Mouse (Mus musculus): ENCODE data around the gene Ankrd42. TPM values are rescaled to one million over a fixed set of nuclear protein-coding genes. Genes with fewer than 3 reads are reported as not detected.

The Ankrd42 gene
- polyA plus RNA-seq, 1 experiment from 2014 or later: 9.1 TPM

- 88% methylated on average over 5 of the region's 5 CpGs for WGBS
- peak overlapping the region; percentile 78 for H3K9ac ChIP-seq
- H3K9me3 ChIP-seq: no peaks in the 10 kb centered on the region
These were observed 1.1 kb upstream of the Ankrd42 start for GRCm38 (mm10) chr7:92638050-92638449.

DNA sequence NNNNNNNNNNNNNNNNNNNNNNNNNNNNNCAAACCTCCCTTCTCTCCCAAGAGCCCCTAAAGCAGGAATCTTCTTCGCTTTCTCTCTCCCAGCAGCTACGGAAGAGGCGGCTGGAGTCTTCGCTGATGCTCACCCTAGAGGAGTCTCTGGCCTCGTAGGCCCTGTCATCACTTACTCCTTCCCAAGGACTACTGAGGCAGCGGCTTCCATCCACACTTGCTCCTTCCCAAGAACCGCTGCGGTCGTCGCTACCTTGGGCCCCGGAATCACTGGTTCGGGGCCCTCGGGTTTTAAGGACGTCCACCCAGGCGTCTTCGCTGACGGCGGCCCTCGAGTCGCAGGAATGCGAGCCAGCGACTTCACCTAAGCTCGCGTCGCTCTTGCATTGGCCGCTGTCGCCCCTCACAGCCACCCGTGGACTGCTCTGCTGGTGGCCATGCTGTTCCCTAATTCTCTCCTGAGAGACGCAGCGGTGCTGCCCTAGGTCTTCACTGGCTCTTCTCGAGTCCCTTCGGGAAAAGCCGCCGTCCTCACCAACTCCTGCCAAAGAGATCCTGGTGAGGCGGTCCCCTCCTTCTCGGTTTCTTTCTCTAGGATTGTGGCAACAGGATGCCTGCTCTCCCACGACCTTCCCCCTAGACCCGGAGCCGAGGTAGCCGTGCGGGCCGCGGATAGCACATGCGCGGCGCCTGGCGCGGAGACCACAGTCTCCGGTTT is 489 bp downstream of the Ankrd42 start:
- H3K27ac ChIP-seq: 0 out of 2 replicates have a peak overlapping the region, but pooled peaks have one; percentile 1
- WGBS: 2% methylated on average over 49 of the region's 49 CpGs
- ATAC-seq (ENCODE audit: low FRiP score, low read depth): peak; percentile 78
- H3K4me1 ChIP-seq: peaks cover 12% of the 10 kb centered on the region
- H3K36me3 ChIP-seq: peaks cover 3% of the 10 kb centered on the region; the same call in 1 of the 2 replicates
- H3K9me3 ChIP-seq: no peaks in the 10 kb centered on the region
- H3K27me3 ChIP-seq: peaks cover 3% of the 10 kb centered on the region
- peak overlapping the region; percentile 95 for H3K4me2 ChIP-seq (replicated peaks)
- peak overlapping the region; percentile 78 for H3K9ac ChIP-seq
- peak overlapping the region; percentile 74 for H3K4me3 ChIP-seq

More at GRCm38 (mm10) chr7:92638050-92638449, 1.1 kb upstream of the Ankrd42 start:
- H3K27ac ChIP-seq: no peak overlapping the region
- peaks cover 12% of the 10 kb centered on the region for H3K4me1 ChIP-seq
- ATAC-seq (ENCODE audit: low FRiP score, low read depth): no peak
- H3K27me3 ChIP-seq: peaks cover 3% of the 10 kb centered on the region
- peak overlapping the region; percentile 74 for H3K4me3 ChIP-seq
- H3K4me2 ChIP-seq (replicated peaks): peak overlapping the region; percentile 74
- peaks cover 8% of the 10 kb centered on the region; the same call in 1 of the 2 replicates for H3K36me3 ChIP-seq

DNA sequence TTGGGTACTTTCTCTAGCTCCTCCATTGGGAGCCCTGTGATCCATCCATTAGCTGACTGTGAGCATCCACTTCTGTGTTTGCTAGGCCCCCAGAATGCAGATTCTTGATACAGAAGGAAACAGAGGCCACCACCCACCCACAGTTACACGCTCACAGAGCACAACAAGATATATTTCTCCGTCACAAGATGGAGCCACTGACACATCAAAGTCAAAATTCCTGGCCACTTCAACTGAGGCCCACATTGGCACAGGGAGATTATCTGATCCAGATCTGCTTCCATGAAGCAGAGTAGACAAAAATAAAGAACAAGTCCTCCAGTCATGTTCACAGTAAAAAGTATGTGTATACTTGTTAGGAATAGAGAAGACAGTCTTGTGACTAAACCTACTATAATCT is 6.8 kb downstream of the Ankrd42 start:
- 49% methylated on average over 2 of the region's 2 CpGs for WGBS
- Histone ChIP-seq H3K27ac (no peak overlapping the region), H3K4me3 (no peak overlapping the region), H3K36me3 (no peaks in the 10 kb centered on the region), H3K9me3 (no peaks in the 10 kb centered on the region), H3K4me2 (replicated peaks) (no peak overlapping the region), H3K4me1 (no peaks in the 10 kb centered on the region), H3K27me3 (no peaks in the 10 kb centered on the region), H3K9ac (no peak overlapping the region)
- no peak for ATAC-seq (ENCODE audit: low FRiP score, low read depth)

DNA sequence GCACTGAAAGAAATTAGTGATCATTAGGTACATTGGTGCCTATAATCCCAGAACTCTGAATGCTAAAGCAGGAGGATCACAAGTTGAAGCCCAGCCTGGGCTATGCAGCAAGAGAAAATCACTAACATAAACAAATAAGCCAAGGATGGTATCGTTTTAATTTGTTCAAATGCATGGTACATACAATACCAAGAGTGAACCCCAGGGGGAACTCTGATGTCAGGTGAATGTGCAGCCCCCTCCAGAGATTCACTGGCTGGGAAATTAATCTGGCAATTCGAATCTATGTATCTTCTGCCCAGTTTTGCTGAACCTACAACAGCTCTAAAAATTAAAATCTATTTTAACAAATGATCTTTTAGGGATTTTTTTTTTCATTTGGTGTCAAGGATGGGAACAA is 12.5 kb downstream of the Ankrd42 start:
- no peak overlapping the region for H3K27ac ChIP-seq
- H3K36me3 ChIP-seq: no peaks in the 10 kb centered on the region
- no peaks in the 10 kb centered on the region for H3K4me1 ChIP-seq
- 54% methylated on average over 2 of the region's 2 CpGs for WGBS
- ATAC-seq (ENCODE audit: low FRiP score, low read depth): no peak
- no peak overlapping the region for H3K4me3 ChIP-seq
- H3K9me3 ChIP-seq: no peaks in the 10 kb centered on the region
- no peaks in the 10 kb centered on the region for H3K27me3 ChIP-seq
- H3K9ac ChIP-seq: no peak overlapping the region
- H3K4me2 ChIP-seq (replicated peaks): no peak overlapping the region

- no peaks in the 10 kb centered on the region for H3K9me3 ChIP-seq
- no peaks in the 10 kb centered on the region for H3K27me3 ChIP-seq
- WGBS: 37% methylated on average over 7 of the region's 7 CpGs
- ATAC-seq (ENCODE audit: low FRiP score, low read depth): no peak
- no peak overlapping the region for H3K4me3 ChIP-seq
- H3K4me1 ChIP-seq: no peaks in the 10 kb centered on the region
- no peak overlapping the region for H3K27ac ChIP-seq
- H3K4me2 ChIP-seq (replicated peaks): no peak overlapping the region
- peaks cover 7% of the 10 kb centered on the region; the same call in 1 of the 2 replicates for H3K36me3 ChIP-seq
- no peak overlapping the region for H3K9ac ChIP-seq
These were observed 26.1 kb downstream of the Ankrd42 start for GRCm38 (mm10) chr7:92610830-92611229.

- WGBS: 91% methylated on average over 7 of the region's 7 CpGs
- Histone ChIP-seq H3K9ac (no peak overlapping the region), H3K4me1 (no peaks in the 10 kb centered on the region), H3K4me2 (replicated peaks) (no peak overlapping the region), H3K27me3 (no peaks in the 10 kb centered on the region), H3K27ac (no peak overlapping the region), H3K9me3 (no peaks in the 10 kb centered on the region), H3K4me3 (no peak overlapping the region), H3K36me3 (peaks cover 16% of the 10 kb centered on the region)
- no peak for ATAC-seq (ENCODE audit: low FRiP score, low read depth)
These were observed 32.0 kb downstream of the Ankrd42 start for GRCm38 (mm10) chr7:92604961-92605360.

DNA sequence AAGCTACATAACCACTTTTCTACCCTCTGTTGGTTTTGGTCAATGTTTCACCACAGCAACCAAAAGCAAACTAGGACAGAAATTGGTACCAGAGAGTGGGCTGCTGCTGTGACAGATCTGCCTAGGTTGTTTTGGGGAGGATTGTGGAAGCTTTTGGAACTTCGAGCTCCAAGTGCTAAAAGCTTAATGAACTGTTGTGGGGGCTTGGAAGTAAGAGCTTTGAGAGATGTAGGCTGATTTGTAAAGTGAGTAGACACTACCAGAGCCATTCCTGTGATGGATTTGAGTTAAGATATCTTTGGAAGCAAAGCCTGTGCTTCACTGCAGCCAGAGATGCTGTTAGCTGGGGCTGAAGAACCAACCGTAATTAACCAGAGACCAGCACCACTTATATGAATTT is 46.1 kb downstream of the Ankrd42 start:
- Histone ChIP-seq H3K27me3 (no peaks in the 10 kb centered on the region), H3K27ac (no peak overlapping the region), H3K4me3 (no peak overlapping the region), H3K4me1 (no peaks in the 10 kb centered on the region), H3K9me3 (no peaks in the 10 kb centered on the region), H3K9ac (no peak overlapping the region), H3K36me3 (no peaks in the 10 kb centered on the region), H3K4me2 (replicated peaks) (no peak overlapping the region)
- ATAC-seq (ENCODE audit: low FRiP score, low read depth): no peak
- WGBS: 81% methylated on average over 2 of the region's 2 CpGs

DNA sequence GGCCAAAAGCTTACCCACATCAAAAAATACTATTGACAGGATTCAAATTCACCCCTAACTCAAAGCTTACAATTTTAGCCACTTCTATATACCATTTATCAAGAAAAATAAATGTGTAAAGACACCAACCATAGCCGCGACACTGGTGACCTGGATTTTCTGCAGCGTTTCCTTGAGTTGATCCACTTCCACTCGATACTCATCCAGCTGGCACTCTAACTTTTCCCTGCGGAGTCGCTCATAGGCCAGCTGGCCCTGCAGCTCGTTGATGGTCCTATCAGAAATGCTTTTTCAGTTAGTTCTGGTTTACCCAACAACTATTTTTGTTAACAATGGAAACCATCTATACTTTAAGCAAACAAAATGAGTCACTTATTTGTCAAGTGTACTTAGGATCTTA is 47.0 kb downstream of the Ankrd42 start:
- WGBS: 75% methylated on average over 7 of the region's 7 CpGs
- no peaks in the 10 kb centered on the region for H3K4me1 ChIP-seq
- H3K4me2 ChIP-seq (replicated peaks): no peak overlapping the region
- no peaks in the 10 kb centered on the region for H3K9me3 ChIP-seq
- no peaks in the 10 kb centered on the region for H3K27me3 ChIP-seq
- H3K9ac ChIP-seq: no peak overlapping the region
- no peak overlapping the region for H3K4me3 ChIP-seq
- no peaks in the 10 kb centered on the region for H3K36me3 ChIP-seq
- ATAC-seq (ENCODE audit: low FRiP score, low read depth): no peak
- H3K27ac ChIP-seq: no peak overlapping the region

DNA sequence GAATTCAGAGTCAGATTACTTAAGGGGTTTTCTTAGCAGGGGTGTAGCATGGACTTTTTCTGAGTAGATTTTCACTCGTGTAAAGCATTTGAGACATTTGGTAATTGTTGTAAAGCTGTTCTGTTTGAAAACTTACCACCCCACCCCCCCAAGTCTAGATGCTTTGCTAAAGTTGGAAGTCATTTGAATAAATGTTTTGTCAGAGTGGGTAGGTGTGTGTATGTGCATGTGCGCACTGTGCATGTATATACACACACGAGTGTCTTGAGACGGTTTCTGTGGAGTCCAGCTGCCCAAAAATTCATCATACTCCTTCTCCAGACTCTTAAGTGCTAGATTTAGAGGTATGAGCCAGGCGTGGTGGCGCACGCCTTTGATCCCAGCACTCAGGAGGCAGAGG is 53.4 kb downstream of the Ankrd42 start:
- H3K9me3 ChIP-seq: no peaks in the 10 kb centered on the region
- no peaks in the 10 kb centered on the region for H3K27me3 ChIP-seq
- no peak overlapping the region for H3K4me3 ChIP-seq
- H3K36me3 ChIP-seq: peaks cover 16% of the 10 kb centered on the region
- WGBS: 86% methylated on average over 7 of the region's 7 CpGs
- H3K4me2 ChIP-seq (replicated peaks): no peak overlapping the region
- no peaks in the 10 kb centered on the region for H3K4me1 ChIP-seq
- H3K27ac ChIP-seq: no peak overlapping the region
- ATAC-seq (ENCODE audit: low FRiP score, low read depth): no peak
- no peak overlapping the region for H3K9ac ChIP-seq

- Histone ChIP-seq H3K4me1 (no peaks in the 10 kb centered on the region), H3K36me3 (peaks cover 31% of the 10 kb centered on the region), H3K9ac (no peak overlapping the region), H3K9me3 (no peaks in the 10 kb centered on the region), H3K27ac (no peak overlapping the region), H3K27me3 (no peaks in the 10 kb centered on the region), H3K4me3 (no peak overlapping the region), H3K4me2 (replicated peaks) (no peak overlapping the region)
- no peak for ATAC-seq (ENCODE audit: low FRiP score, low read depth)
- WGBS: 93% methylated on average over 5 of the region's 5 CpGs
These were observed 56.3 kb downstream of the Ankrd42 start for GRCm38 (mm10) chr7:92580491-92581207.

DNA sequence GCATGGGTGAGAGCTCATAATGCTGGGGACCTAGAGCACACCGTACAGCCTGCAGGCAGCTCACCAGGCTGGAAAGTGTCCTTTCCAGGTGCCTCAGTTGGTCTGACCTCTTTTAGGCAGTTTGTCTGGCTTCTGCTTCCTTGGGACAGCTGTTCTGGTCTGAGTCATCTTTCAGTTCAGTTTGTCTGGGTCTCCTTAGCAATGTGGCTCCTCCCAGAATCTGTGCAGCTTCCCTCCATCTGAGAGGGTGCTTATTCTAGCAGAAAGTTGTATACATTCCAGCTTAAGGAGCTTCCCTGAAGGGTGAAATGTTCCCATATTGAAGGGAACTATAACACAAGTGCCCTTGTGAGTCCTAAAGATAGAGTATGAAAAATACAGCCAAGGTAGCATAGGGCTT is 70.2 kb downstream of the Ankrd42 start:
- Histone ChIP-seq H3K4me2 (replicated peaks) (no peak overlapping the region), H3K27ac (no peak overlapping the region), H3K36me3 (peaks cover 21% of the 10 kb centered on the region), H3K9me3 (no peaks in the 10 kb centered on the region), H3K4me1 (peaks cover 9% of the 10 kb centered on the region), H3K27me3 (no peaks in the 10 kb centered on the region), H3K9ac (no peak overlapping the region), H3K4me3 (no peak overlapping the region)
- 58% methylated on average over 1 of the region's 1 CpGs for WGBS
- ATAC-seq (ENCODE audit: low FRiP score, low read depth): no peak

DNA sequence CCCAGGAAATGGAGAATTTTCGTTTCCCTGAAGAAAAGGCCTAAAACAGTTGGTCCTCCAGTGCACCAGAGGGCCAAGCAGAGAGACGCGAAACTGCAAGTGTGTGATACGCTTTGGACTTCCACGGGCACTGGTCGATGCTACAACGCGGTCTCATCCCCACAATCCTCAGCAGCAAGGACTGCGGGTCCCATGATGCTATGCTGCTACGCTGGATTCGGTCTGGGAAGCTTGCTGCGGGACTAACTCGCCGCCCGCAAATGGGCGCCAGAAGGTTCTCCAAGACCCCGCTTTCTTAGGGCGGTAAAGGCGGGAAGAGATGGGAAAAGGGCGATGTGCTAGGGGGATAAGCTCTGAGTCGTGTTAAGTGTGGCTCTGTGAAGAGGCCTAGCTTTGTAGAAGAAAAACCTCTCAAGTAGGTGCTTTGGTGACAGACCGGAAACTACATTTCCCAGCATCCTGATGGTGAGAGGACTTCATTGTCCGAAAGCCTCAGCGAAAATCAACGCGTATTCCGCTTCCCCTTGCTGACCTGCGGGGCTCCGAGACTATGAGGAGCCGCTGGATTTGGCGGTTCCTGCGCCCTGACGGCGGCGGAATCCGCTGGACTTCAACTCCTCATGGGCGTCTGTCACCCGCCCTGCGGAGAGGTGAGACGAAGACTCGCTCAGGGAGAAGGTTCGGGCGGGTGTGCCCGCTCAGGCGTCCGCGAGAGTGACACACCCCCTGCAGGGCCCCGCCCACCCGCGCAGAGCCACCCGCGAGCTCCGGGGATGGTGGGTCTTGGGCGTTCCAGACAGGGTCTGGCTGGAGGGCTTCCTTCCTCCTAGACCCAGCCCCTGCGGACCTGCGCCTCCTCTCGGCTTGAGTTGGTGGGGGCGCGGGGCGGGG is 75.7 kb downstream of the Ankrd42 start, which contains the start of gene Ccdc90b:
Gene Ccdc90b (plus strand): TSS at position 164 of the 891 bp plus-strand sequence.
- peaks cover 4% of the 10 kb centered on the region for H3K36me3 ChIP-seq
- no peaks in the 10 kb centered on the region for H3K27me3 ChIP-seq
- peak within 1 kb of the TSS; percentile 96 for H3K27ac ChIP-seq
- peaks cover 5% of the 10 kb centered on the region for H3K4me1 ChIP-seq
- peak; percentile 98 for ATAC-seq (ENCODE audit: low FRiP score, low read depth)
- peak within 1 kb of the TSS; percentile 77 for H3K9ac ChIP-seq
- under 1% methylated on average over 60 of the region's 60 CpGs for WGBS
- peak within 1 kb of the TSS; percentile 70 for H3K4me2 ChIP-seq (replicated peaks)
- peak within 1 kb of the TSS; percentile 72 for H3K4me3 ChIP-seq
- no peaks in the 10 kb centered on the region for H3K9me3 ChIP-seq

Measured in limb, embryonic 13.5 days (tissue).